Mouse (Mus musculus) layer of hippocampus, postnatal 10 days (tissue): Measurements from ENCODE around the gene Zfp786. TPM values are rescaled to one million over a fixed set of nuclear protein-coding genes. Genes with fewer than 3 reads are reported as not detected.
A peak's percentile ranks its signal among the peaks of the same experiment; 100 is the strongest.
"Not testable (repeated sequence)": the region's sequence is repeated elsewhere in the genome, so short reads cannot be mapped to it uniquely, and the experiment has no call there.

Experiments used
- DNase-seq, 2 experiments: peaks; one replicate each; pipeline ENCODE4 v3.0.0; 2021; ENCODE audit warnings: low spot score in 2 of 2
- long read RNA-seq: library from polyadenylated mRNA; stranded (forward); transcript quantifications from one replicate; pipeline ENCODE4 v2.0.0, GENCODE M21; 2023
- total RNA-seq, 2 experiments: library from RNA; stranded (reverse); gene quantifications; 2 replicates each; pipeline ENCODE4 v1.2.3; 2021

Zfp786 gene
- total RNA-seq = 1 to 10 TPM; 7.0 to 7.2 TPM
- long read RNA-seq, partial matches to known transcripts = 0 of 4 reads
- long read RNA-seq, other reads (novel, unspliced or antisense) = 1 of 4 reads

DNA sequence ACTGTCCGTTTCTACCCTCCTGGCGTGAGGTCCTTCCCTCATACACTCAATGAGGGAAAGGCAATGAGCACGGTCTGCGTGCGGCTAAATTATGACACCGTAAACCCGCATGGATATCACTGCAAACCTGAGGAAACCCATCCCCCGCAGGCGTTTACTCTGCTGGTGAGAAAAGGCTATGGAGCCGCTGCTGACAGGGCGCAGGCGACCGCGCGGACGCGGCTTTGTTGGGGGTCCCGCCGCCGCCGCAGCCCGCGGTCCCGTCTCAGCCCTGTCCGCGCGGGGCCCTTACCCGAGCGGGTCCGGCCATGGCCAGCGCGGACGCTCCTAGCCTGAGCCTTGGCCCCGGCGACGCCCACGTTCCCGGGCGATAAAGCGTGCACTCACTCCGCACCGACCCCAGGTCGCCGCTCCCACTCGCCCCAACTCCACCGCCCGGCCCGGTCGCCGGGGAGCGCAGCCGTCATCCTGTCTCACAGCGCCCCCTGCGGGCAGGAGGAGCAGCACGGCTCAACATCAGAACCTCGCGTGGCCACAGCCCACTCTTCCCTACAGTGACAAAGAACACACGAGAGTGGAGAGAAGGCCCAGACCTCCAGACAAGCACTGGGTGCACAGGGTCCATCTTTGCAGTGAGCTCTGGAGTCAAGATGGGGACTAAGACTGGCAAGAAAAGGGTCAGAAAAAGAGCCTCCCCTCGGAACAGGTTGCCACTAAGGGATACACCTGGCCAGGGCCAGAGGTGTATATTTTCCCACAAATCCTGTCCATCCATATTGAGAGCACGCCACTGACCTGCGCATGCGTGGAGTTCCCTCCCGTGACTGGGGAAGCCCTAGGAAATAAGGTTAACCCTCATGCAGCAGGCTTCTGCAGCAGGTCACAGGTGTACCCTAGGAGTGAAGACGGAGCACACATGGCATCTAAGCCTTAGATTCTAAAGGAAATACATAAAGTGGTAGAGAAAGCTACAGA, at the start of gene Zfp786:
Zfp786 (minus strand) TSS at position 764 of the 975 bp plus-strand sequence.
- peak; percentile 95 to 97 for DNase-seq

GRCm38 (mm10) chr6:47880166-47880565, 49.5 kb upstream of the Zfp786 start:
- no peak for DNase-seq

DNA sequence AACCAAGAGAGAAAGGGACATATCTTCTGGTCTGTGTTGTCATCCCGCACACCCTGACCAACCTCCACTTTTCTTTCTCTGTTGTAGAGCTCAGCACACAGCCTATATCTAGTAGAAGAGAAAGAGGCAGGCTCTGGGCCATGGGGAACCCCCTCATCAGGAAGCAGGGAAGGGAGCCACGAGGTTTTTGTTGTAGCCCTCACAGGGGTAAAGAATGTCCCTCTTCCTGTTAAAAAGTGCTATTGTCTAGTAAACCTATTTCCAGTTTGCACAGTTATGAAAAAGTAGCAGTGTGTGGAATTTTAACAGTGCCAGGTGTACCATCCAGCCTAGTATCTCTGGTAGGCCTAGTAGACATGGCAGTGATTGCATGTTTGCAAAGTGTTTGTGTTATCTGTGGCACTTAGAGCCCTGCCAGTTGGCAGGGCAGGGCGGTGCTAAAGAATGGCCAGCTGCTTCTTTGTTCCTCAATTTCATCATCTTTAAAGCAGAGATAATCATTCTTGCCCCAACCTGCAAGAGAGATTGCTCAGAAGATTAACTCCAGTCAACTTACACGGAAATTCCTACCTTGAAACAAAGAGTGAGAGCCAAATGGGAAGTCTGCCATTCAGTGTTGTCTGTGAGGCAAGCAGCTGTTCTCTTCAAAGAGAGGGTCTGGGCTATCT, 48.5 kb upstream of the Zfp786 start:
- no peak for DNase-seq

- no peak for DNase-seq
Observed at GRCm38 (mm10) chr6:47878593-47878992, 47.9 kb upstream of the Zfp786 start.

- no peak for DNase-seq
Observed at GRCm38 (mm10) chr6:47878133-47878514, 47.5 kb upstream of the Zfp786 start.

- DNase-seq = peak; percentile 90 to 91
Observed at GRCm38 (mm10) chr6:47877461-47878132, 46.9 kb upstream of the Zfp786 start.

DNA sequence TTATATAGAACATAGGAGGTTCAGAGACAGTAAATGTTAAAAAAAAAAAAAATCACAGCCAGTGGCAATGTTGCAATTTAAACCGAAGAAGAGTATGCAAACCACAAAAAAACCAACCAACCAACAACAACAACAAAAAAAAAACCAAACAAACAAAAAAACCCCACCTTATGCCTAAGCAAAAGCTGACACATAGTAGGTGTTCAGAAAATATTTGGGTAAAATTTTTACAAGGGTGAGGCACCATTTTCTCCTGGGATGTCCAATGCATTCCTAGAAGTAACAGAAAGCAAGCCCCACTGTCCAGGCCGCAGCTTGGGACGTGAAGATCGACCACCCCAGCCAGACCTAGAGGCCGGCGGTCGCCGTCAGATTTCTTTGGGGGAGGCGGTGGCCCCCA, 46.4 kb upstream of the Zfp786 start, which contains the start of gene Zfp282:
Zfp282 (plus strand) TSS at position 147 of the 400 bp plus-strand sequence.
- DNase-seq = no peak

DNA sequence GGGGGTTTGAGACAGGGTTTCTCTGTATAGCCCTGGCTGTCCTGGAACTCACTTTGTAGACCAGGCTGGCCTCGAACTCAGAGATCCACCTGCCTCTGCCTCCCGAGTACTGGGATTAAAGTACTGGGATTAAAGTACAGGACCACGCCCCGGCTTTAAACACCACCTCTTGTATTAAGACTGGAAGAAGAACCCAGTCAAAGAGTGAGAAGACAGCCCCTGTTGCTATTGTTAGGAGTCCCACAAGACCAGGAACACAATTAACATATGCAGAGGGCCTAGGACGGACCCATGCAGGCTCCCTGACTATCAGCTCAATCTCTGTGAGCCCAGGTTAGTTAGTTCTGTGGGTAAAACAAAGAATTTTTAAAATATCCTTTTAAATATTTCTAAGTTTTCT, 41.6 kb upstream of the Zfp786 start:
- DNase-seq = no peak

DNA sequence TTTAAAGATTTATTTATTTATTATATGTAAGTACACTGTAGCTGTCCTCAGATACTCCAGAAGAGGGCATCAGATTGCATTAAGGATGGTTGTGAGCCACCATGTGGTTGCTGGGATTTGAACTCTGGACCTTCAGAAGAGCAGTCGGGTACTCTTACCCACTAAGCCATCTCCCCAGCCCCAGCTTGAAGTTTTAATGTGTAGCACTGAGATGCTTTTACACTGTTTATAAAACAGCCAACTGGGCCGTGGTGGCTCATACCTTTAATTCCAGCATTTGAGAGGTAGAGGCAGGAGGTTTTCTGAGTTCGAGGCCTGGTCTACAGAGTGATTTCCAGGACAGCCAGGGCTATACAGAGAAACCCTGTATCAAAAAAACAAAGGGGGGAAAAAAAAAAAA, 27.1 kb upstream of the Zfp786 start:
- DNase-seq = not testable (repeated sequence)

GRCm38 (mm10) chr6:47857241-47857640, 26.6 kb upstream of the Zfp786 start:
- no peak for DNase-seq

- no peak for DNase-seq
Observed at GRCm38 (mm10) chr6:47845779-47846178, 15.1 kb upstream of the Zfp786 start.

DNA sequence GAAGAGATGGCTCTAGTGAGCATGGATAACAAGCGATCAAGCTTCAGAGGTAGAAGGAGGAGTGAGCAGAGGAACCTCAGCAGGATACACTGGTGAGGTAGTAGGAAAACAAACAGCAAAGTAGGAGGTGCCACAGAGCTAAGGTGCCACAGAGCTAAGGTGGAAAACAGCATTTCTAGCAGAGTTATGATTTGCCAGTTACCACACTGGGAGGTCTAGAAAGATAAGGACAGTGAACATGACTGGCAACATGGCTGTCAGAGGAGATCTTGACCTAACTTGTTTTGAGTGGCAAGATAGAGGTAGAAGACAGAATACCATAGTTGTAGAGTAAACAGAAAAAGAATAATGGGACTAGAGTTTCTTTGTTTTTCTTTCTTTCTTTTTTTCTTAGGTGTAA, 11.7 kb upstream of the Zfp786 start:
- DNase-seq = no peak

- no peak for DNase-seq
Observed at GRCm38 (mm10) chr6:47841831-47842230, 11.2 kb upstream of the Zfp786 start.

DNA sequence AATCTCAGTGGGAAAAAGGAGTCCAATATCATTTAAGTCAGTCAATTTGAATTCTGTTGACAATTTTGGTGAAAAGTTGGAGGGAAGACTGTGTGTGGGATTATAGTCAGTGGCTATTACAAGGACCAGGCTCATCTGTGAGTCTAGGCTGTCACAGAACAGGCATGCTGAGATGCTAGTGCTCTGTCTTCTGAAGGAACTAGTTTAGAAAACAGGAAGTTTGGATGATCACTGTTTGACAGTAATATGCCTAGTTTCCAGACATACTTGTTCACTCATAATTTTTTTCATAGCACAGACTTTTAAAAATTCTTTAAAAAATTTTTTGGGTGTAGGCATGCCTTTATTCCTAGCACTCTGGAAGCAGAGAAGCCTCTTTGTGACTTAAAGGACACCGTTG, 10.4 kb upstream of the Zfp786 start:
- DNase-seq = no peak

DNA sequence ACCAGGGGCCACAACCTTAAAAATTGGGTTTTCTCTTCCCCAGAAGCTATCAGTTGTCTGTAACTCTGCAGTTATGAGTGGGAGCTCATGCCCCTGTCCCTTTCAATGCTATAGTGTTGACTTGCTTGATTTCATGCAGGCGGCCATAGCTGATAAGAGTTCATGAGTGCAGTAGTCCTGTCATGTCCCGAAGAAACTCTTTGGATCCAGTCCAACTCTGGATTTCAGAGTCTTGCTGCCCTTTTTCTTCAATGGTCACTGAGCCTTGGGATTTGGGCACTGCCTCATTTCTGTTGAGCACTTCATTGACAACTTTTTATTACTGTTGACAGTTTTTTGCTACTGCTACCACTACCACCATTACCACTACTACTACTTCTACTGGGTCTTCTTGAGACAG, 7.0 kb upstream of the Zfp786 start:
- no peak for DNase-seq

DNA sequence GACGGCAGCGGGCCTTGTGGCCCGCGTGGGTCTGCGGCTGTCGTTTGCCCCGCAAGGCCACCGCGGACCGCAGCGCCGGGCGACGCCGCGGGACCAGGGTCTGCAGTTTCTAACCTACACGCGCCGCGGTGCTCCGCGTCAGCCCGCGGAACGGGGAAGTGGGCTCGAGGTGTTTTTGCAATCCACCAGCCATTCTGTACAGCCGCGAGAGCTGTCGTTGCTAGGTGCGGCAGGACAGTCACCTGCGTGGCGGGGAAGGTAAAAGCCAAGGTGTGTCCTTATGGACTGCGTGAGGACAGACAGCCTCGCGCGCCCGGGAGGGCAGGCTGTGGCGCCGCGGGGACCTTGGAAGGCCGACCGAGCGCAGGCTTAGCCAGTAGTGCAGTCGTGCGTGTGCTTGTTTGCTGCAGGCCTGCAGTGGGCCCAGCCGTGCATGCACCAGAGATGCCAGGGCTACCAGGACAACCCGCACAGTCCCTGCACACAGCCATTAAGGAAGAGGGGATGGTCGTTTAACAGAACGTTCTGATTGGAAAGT, 5.4 kb upstream of the Zfp786 start:
- peak; percentile 52 to 66 for DNase-seq

DNA sequence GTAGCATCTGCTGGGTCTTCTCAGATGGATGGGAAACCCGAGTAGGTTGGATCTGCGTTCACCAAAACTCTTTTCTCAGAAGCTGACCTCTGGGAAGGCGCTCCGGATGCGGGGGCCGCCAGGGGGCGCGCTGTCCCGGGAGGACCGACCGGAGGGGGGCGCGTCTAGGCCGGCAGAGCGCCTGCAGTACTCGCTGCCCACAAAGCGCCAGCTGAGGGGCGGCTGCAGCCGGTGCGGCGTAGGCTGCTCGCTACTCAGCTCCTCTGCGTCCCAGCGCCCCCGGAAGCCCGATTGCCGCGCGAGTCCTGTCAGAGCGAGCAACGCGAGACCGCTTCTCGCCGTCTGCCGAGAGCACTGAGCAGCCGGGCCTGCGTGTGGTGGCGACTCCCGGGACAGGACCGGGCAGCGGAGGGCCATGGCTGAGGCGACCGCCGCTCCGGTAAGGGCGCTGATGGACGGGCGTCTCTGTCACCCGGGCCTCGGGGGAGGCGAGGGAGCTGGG, 4.9 kb upstream of the Zfp786 start, which contains the start of gene Zfp398:
Zfp398 (plus strand) TSS at position 180 of the 502 bp plus-strand sequence.
- peak; percentile 97 to 98 for DNase-seq

- DNase-seq = no peak
Observed at GRCm38 (mm10) chr6:47832220-47832619, 1.6 kb upstream of the Zfp786 start.

DNA sequence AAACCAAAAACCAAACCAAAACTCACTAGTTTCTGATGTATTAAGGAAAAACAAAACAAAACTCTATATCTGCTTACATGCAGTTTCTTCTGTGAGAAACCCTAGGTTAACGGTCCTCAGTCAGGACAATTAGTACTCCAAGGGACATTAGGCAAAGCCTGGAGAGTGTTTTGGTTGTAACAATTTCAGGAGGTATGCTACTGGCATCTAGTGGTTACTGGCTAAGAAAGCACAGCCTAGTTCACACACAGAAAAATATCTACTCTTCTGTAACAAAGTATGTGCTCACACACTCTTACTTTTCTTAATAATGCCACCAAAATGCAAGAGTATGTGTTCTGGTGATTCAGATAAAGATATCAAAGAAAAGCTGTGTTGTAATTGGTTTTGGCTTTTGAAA, 1.7 kb downstream of the Zfp786 start:
- no peak for DNase-seq

GRCm38 (mm10) chr6:47827462-47827861, 3.2 kb downstream of the Zfp786 start:
- no peak for DNase-seq

- DNase-seq = no peak
Observed at GRCm38 (mm10) chr6:47824241-47824640, 6.4 kb downstream of the Zfp786 start.
